Comparison of ENCODE assay signal across 8 mouse cellular contexts in the genomic region with DNA sequence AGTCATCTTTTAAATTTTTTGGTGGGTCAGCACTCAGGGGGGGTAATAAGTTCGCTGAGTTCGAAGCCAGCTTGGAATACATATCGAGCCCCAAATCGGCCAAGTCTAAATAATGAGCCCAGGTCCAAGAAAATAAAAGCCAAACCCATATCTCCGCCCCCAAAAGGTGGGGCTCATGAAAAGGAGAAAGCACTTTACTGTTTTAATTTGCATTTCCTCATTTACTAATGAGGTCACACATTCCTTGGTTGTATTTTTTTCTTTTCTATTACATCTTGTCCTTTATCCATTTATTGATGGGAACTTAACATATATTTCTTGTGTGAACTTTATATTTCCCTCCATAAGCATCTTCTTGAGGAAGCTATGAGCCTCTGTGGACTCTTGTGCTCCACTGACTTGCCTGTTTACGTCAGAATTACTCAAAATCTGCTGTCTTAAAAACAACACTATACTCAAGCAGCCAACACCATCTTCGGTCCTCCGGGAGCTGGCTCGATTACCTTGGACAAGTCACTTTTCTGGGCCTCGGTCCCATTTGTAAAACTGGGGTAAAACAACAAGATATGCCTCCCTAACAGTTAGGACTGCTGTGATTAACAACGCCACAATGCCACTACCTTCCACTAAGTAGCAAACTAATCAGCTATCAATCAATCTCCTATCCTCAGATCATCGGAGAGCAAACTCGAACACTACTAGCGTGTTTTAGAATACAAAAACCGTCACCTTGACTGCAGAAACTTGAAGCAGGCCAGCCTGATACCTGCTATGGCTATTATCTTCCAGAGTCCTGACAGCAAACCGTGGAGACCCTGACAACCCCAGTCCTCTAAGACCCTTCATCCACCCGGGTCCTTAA. TPM values are rescaled to one million over a fixed set of nuclear protein-coding genes. Genes with fewer than 3 reads are reported as not detected.
DNase-seq lines count a peak whose midpoint lies in the region; ATAC-seq and TF ChIP-seq lines count a peak whose summit lies in the region.

No protein-coding gene starts in this region.

- H3K4me3 ChIP-seq in heart, embryonic 10.5 days = peak overlapping the region; percentile 87
- peak overlapping the region; percentile 93 for H3K4me3 ChIP-seq in G1E (ENCODE audit: low read depth, low read length)
- peak overlapping the region; percentile 74 for H3K4me3 ChIP-seq in forebrain, embryonic 13.5 days
- peak overlapping the region; percentile 85 for H3K4me3 ChIP-seq in kidney, postnatal 0 days (replicated peaks; ENCODE audit: low read depth, low read length)
- H3K4me3 ChIP-seq in midbrain, embryonic 14.5 days (replicated peaks; ENCODE audit: low read depth, low read length) = peak overlapping the region; percentile 78

- H3K27ac ChIP-seq in heart, embryonic 10.5 days = peak overlapping the region; percentile 98
- peak overlapping the region; percentile 96 for H3K27ac ChIP-seq in forebrain, embryonic 13.5 days
- peak overlapping the region; percentile 94 for H3K27ac ChIP-seq in kidney, postnatal 0 days
- H3K27ac ChIP-seq in midbrain, embryonic 14.5 days (replicated peaks; ENCODE audit: low read depth, low read length) = peak overlapping the region; percentile 97

- H3K27me3 ChIP-seq in heart, embryonic 10.5 days (ENCODE audit: insufficient read depth, poor library complexity, severe bottlenecking) = no peaks in the 10 kb centered on the region
- H3K27me3 ChIP-seq in G1E (ENCODE audit: insufficient read depth, low read length) = no peaks in the 10 kb centered on the region
- no peaks in the 10 kb centered on the region for H3K27me3 ChIP-seq in forebrain, embryonic 13.5 days
- H3K27me3 ChIP-seq in kidney, postnatal 0 days (ENCODE audit: insufficient read depth, low read length) = no peaks in the 10 kb centered on the region
- no peaks in the 10 kb centered on the region for H3K27me3 ChIP-seq in midbrain, embryonic 14.5 days (ENCODE audit: control insufficient read depth, insufficient read depth, low read length)

- H3K36me3 ChIP-seq in heart, embryonic 10.5 days = no peaks in the 10 kb centered on the region
- H3K36me3 ChIP-seq in G1E (replicated peaks) = peaks cover 21% of the 10 kb centered on the region
- H3K36me3 ChIP-seq in forebrain, embryonic 13.5 days (ENCODE audit: poor library complexity, severe bottlenecking) = no peaks in the 10 kb centered on the region
- H3K36me3 ChIP-seq in kidney, postnatal 0 days (ENCODE audit: insufficient read depth, low read length) = no peaks in the 10 kb centered on the region
- H3K36me3 ChIP-seq in midbrain, embryonic 14.5 days (ENCODE audit: control insufficient read depth, insufficient read depth, low read length) = no peaks in the 10 kb centered on the region

- no peak for TF ChIP-seq CTCF in G1E (IDR thresholded peaks at IDR 0.05; ENCODE audit: low read depth, low read length)
- TF ChIP-seq CTCF in kidney, postnatal 0 days (IDR thresholded peaks at IDR 0.05; ENCODE audit: low read depth) = no peak

- peak overlapping the region; percentile 91 for H3K9ac ChIP-seq in forebrain, embryonic 13.5 days
- peak overlapping the region; percentile 89 for H3K9ac ChIP-seq in kidney, postnatal 0 days (ENCODE audit: low read depth, low read length)
- peak overlapping the region; percentile 84 for H3K9ac ChIP-seq in midbrain, embryonic 14.5 days (replicated peaks; ENCODE audit: low read length)

- ATAC-seq in G1E (ENCODE audit: extremely low read depth, insufficient number of reproducible peaks, low FRiP score, poor library complexity, severe bottlenecking) = no peak; the same call in 1 of the 2 replicates
- no peak for ATAC-seq in forebrain, embryonic 13.5 days
- ATAC-seq in kidney, postnatal 0 days (replicated peaks; ENCODE audit: low FRiP score, low read depth) = no peak
- ATAC-seq in midbrain, embryonic 14.5 days (ENCODE audit: low FRiP score, low TSS enrichment) = peak; percentile 14; the same call in 1 of the 2 replicates

- peak overlapping the region; percentile 68 for H3K4me2 ChIP-seq in forebrain, embryonic 13.5 days
- peak overlapping the region; percentile 86 for H3K4me2 ChIP-seq in kidney, postnatal 0 days (ENCODE audit: low read length)
- peak overlapping the region; percentile 73 for H3K4me2 ChIP-seq in midbrain, embryonic 14.5 days (ENCODE audit: low read length)

- WGBS in heart, embryonic 10.5 days = 28% methylated on average over 17 of the region's 17 CpGs
- WGBS in forebrain, embryonic 13.5 days = 19% methylated on average over 17 of the region's 17 CpGs
- 20% methylated on average over 17 of the region's 17 CpGs for WGBS in kidney, postnatal 0 days
- WGBS in midbrain, embryonic 14.5 days = 26% methylated on average over 17 of the region's 17 CpGs

- no peak for DNase-seq in heart, embryonic 10.5 days (ENCODE audit: low spot score)
- no peak for DNase-seq in heart, postnatal 25 days (ENCODE audit: low spot score)
- DNase-seq in G1E (ENCODE audit: low spot score) = peak; percentile 22
- no peak for DNase-seq in kidney, postnatal 0 days (ENCODE audit: low spot score)
- no peak for DNase-seq in midbrain, embryonic 14.5 days
- no peak for DNase-seq in left cerebral cortex, adult 11 months (ENCODE audit: low spot score)
- DNase-seq in frontal cortex, postnatal 14 days (ENCODE audit: low spot score in 2 of 2) = no peak

- no peaks in the 10 kb centered on the region for H3K9me3 ChIP-seq in heart, embryonic 10.5 days
- no peaks in the 10 kb centered on the region for H3K9me3 ChIP-seq in G1E (replicated peaks)
- no peaks in the 10 kb centered on the region for H3K9me3 ChIP-seq in forebrain, embryonic 13.5 days (replicated peaks)
- no peaks in the 10 kb centered on the region for H3K9me3 ChIP-seq in kidney, postnatal 0 days (replicated peaks; ENCODE audit: low read length)
- H3K9me3 ChIP-seq in midbrain, embryonic 14.5 days (ENCODE audit: control insufficient read depth, low read length) = no peaks in the 10 kb centered on the region

- H3K4me1 ChIP-seq in heart, embryonic 10.5 days = peaks cover 45% of the 10 kb centered on the region
- H3K4me1 ChIP-seq in G1E (ENCODE audit: insufficient read depth, low read depth, low read length) = peaks cover 49% of the 10 kb centered on the region
- H3K4me1 ChIP-seq in forebrain, embryonic 13.5 days = peaks cover 40% of the 10 kb centered on the region
- peaks cover 23% of the 10 kb centered on the region for H3K4me1 ChIP-seq in kidney, postnatal 0 days (replicated peaks; ENCODE audit: insufficient read depth, low read length)
- peaks cover 34% of the 10 kb centered on the region for H3K4me1 ChIP-seq in midbrain, embryonic 14.5 days (ENCODE audit: control insufficient read depth, insufficient read depth, low read length)

- intact Hi-C loops in heart, postnatal 25 days (cut with DNase I) = loop anchor here (2.0 kb wide), 3 partner anchors 31 to 107 kb away; a partner anchor contains a TSS

RNA-seq across cellular contexts. Expression of a gene that starts 1.2 kb away (rescaled TPM):
- 75.2 and 81.1 TPM in 2 replicates for polyA plus RNA-seq in heart, embryonic 10.5 days (2016; fragmentation: Nextera tagmentation; extraction: Ambion mirVana)
- total RNA-seq in heart, postnatal 25 days (2021) = 100 to 1,000 TPM; 121 to 134 TPM
- total RNA-seq in G1E (2014; fragmentation: Nextera tagmentation) = 74.6 and 91.0 TPM in 2 replicates
- 91.8 and 102 TPM in 2 replicates for total RNA-seq in G1E (2017)
- polyA plus RNA-seq in G1E (2012) = 9.2 and 10.7 TPM in 2 replicates
- polyA plus RNA-seq in forebrain, embryonic 13.5 days (2015; fragmentation: Nextera tagmentation; extraction: Ambion mirVana) = 86.0 and 86.9 TPM in 2 replicates
- 71.1 and 76.5 TPM in 2 replicates for polyA plus RNA-seq in kidney, postnatal 0 days (2015; fragmentation: Nextera tagmentation; extraction: Ambion mirVana)
- 87.9 and 134 TPM in 2 replicates for polyA plus RNA-seq in midbrain, embryonic 14.5 days (2014; fragmentation: Nextera tagmentation; extraction: Ambion mirVana)

RNA-seq across cellular contexts. Expression of a gene that starts 27.6 kb away (rescaled TPM):
- polyA plus RNA-seq in heart, embryonic 10.5 days (2016; fragmentation: Nextera tagmentation; extraction: Ambion mirVana) = not detected in 2 replicates
- total RNA-seq in heart, postnatal 25 days (2021) = not detected
- total RNA-seq in G1E (2014; fragmentation: Nextera tagmentation) (not detected in 2 replicates), G1E (2017) (not detected in 2 replicates)
- polyA plus RNA-seq in G1E (2012) = not detected in 2 replicates
- not detected in 2 replicates for polyA plus RNA-seq in forebrain, embryonic 13.5 days (2015; fragmentation: Nextera tagmentation; extraction: Ambion mirVana)
- polyA plus RNA-seq in kidney, postnatal 0 days (2015; fragmentation: Nextera tagmentation; extraction: Ambion mirVana) = not detected in 2 replicates
- not detected in 2 replicates for polyA plus RNA-seq in midbrain, embryonic 14.5 days (2014; fragmentation: Nextera tagmentation; extraction: Ambion mirVana)

RNA-seq across cellular contexts. Expression of a gene that starts 30.8 kb away (rescaled TPM):
- polyA plus RNA-seq in heart, embryonic 10.5 days (2016; fragmentation: Nextera tagmentation; extraction: Ambion mirVana) = 25.7 and 33.4 TPM in 2 replicates
- 10 to 100 TPM; 13.1 to 13.4 TPM for total RNA-seq in heart, postnatal 25 days (2021)
- total RNA-seq in G1E (2014; fragmentation: Nextera tagmentation) = not detected in 2 replicates
- total RNA-seq in G1E (2017) = 0.11 and 0.23 TPM in 2 replicates
- not detected in 2 replicates for polyA plus RNA-seq in G1E (2012)
- 7.2 and 8.8 TPM in 2 replicates for polyA plus RNA-seq in forebrain, embryonic 13.5 days (2015; fragmentation: Nextera tagmentation; extraction: Ambion mirVana)
- 10.4 TPM in 2 replicates for polyA plus RNA-seq in kidney, postnatal 0 days (2015; fragmentation: Nextera tagmentation; extraction: Ambion mirVana)
- polyA plus RNA-seq in midbrain, embryonic 14.5 days (2014; fragmentation: Nextera tagmentation; extraction: Ambion mirVana) = 6.7 and 10.9 TPM in 2 replicates

RNA-seq across cellular contexts. Expression of a gene that starts 38.8 kb away (rescaled TPM):
- polyA plus RNA-seq in heart, embryonic 10.5 days (2016; fragmentation: Nextera tagmentation; extraction: Ambion mirVana) = 47.5 and 50.6 TPM in 2 replicates
- total RNA-seq in heart, postnatal 25 days (2021) = 10 to 100 TPM; 21.8 to 28.5 TPM
- total RNA-seq in G1E (2014; fragmentation: Nextera tagmentation) = 27.5 and 37.4 TPM in 2 replicates
- total RNA-seq in G1E (2017) = 61.7 and 71.2 TPM in 2 replicates
- polyA plus RNA-seq in G1E (2012) = 20.8 and 23.6 TPM in 2 replicates
- polyA plus RNA-seq in forebrain, embryonic 13.5 days (2015; fragmentation: Nextera tagmentation; extraction: Ambion mirVana) = 47.8 and 49.8 TPM in 2 replicates
- 46.4 and 49.0 TPM in 2 replicates for polyA plus RNA-seq in kidney, postnatal 0 days (2015; fragmentation: Nextera tagmentation; extraction: Ambion mirVana)
- 48.8 and 57.5 TPM in 2 replicates for polyA plus RNA-seq in midbrain, embryonic 14.5 days (2014; fragmentation: Nextera tagmentation; extraction: Ambion mirVana)
